Mouse (Mus musculus) midbrain, embryonic 14.5 days (tissue): ENCODE measurements around the gene Ap1m1. TPM values are rescaled to one million over a fixed set of nuclear protein-coding genes. Genes with fewer than 3 reads are reported as not detected.
A peak's percentile ranks its signal among the peaks of the same experiment; 100 is the strongest.

ENCODE experiments used
- ATAC-seq: fragments of 200-750 bp; cut with Nextera tagmentation; 2 replicates; pipeline ENCODE4 v1.8.0; 2017; ENCODE audit warnings: moderate number of reproducible peaks, moderate library complexity; ENCODE audit not compliant: low FRiP score, low TSS enrichment
- DNase-seq: peaks from one replicate; pipeline ENCODE4 v3.0.0-alpha.2; 2015
- H3K27ac ChIP-seq: fragments of 300-500 bp; sonication (generic); replicated peaks from 2 replicates; pipeline ENCODE4 v1.5.1; 2014; ENCODE audit warnings: mild to moderate bottlenecking, low read depth, low read length, moderate library complexity
- H3K27me3 ChIP-seq: fragments of 300-500 bp; sonication (generic); 2 replicates; pipeline ENCODE4 v1.6.1; 2014; ENCODE audit warnings: low read length, control low read depth, mixed read lengths; ENCODE audit not compliant: control insufficient read depth, insufficient read depth
- H3K36me3 ChIP-seq: fragments of 300-500 bp; sonication (generic); 2 replicates; pipeline ENCODE4 v1.6.1; 2014; ENCODE audit warnings: low read length, control low read depth; ENCODE audit not compliant: control insufficient read depth, insufficient read depth
- H3K4me1 ChIP-seq: fragments of 300-500 bp; sonication (generic); 2 replicates; pipeline ENCODE4 v1.6.1; 2014; ENCODE audit warnings: mild to moderate bottlenecking, antibody characterized with exemption, low read length, control low read depth; ENCODE audit not compliant: control insufficient read depth, insufficient read depth
- H3K4me2 ChIP-seq: fragments of 300-500 bp; sonication (generic); 2 replicates; pipeline ENCODE4 v1.6.1; 2014; ENCODE audit warnings: mild to moderate bottlenecking, low read length, moderate library complexity
- H3K4me3 ChIP-seq: fragments of 300-500 bp; sonication (generic); replicated peaks from 2 replicates; pipeline ENCODE4 v1.5.1; 2014; ENCODE audit warnings: low read depth, low read length
- H3K9ac ChIP-seq: fragments of 300-500 bp; sonication (generic); replicated peaks from 2 replicates; pipeline ENCODE4 v1.6.1; 2014; ENCODE audit warnings: mild to moderate bottlenecking, low read length, moderate library complexity
- H3K9me3 ChIP-seq: fragments of 300-500 bp; sonication (generic); 2 replicates; pipeline ENCODE4 v1.6.1; 2016; ENCODE audit warnings: low read length, control low read depth, mixed read lengths; ENCODE audit not compliant: control insufficient read depth
- WGBS: fragments of 180-500 bp; shearing (Covaris S2); extraction: QIAGEN DNeasy Blood & Tissue Kit; methylation state at CpG from one replicate; pipeline ENCODE4 v1.1.7; 2014; 5-methylcytosine and 5-hydroxymethylcytosine counted together
- polyA plus RNA-seq: library from polyadenylated mRNA; unstranded; fragments of >200 nt; fragmentation: Nextera tagmentation; extraction: Ambion mirVana; gene quantifications from 2 replicates; pipeline ENCODE4 v1.2.1, GENCODE M21; 2014

The Ap1m1 gene
- polyA plus RNA-seq, 1 experiment from 2014 or later = 235 TPM

GRCm38 (mm10) chr8:72240951-72241350, 1.1 kb downstream of the Ap1m1 start:
- Histone ChIP-seq H3K9me3 (no peaks in the 10 kb centered on the region), H3K4me2 (peak overlapping the region; percentile 75), H3K27me3 (no peaks in the 10 kb centered on the region), H3K4me1 (peaks cover 14% of the 10 kb centered on the region), H3K4me3 (peak overlapping the region; percentile 61), H3K27ac (no peak overlapping the region), H3K36me3 (peaks cover 9% of the 10 kb centered on the region), H3K9ac (peak overlapping the region; percentile 62; the same call in 1 of the 2 replicates)
- no peak for ATAC-seq
- 66% methylated on average over 7 of the region's 7 CpGs for WGBS
- no peak for DNase-seq

GRCm38 (mm10) chr8:72242226-72242625, 2.4 kb downstream of the Ap1m1 start:
- DNase-seq (no peak), ATAC-seq (no peak)
- Histone ChIP-seq H3K4me1 (peaks cover 14% of the 10 kb centered on the region), H3K4me2 (no peak overlapping the region), H3K9ac (no peak overlapping the region), H3K36me3 (peaks cover 21% of the 10 kb centered on the region), H3K27ac (no peak overlapping the region), H3K9me3 (no peaks in the 10 kb centered on the region), H3K27me3 (no peaks in the 10 kb centered on the region), H3K4me3 (no peak overlapping the region)
- WGBS = 100% methylated on average over 1 of the region's 1 CpGs

GRCm38 (mm10) chr8:72244610-72245009, 4.8 kb downstream of the Ap1m1 start:
- no peaks in the 10 kb centered on the region for H3K27me3 ChIP-seq
- no peak overlapping the region for H3K27ac ChIP-seq
- H3K4me2 ChIP-seq = no peak overlapping the region
- no peak overlapping the region for H3K9ac ChIP-seq
- H3K9me3 ChIP-seq = no peaks in the 10 kb centered on the region
- H3K4me1 ChIP-seq = peaks cover 14% of the 10 kb centered on the region
- ATAC-seq (no peak), DNase-seq (no peak)
- no peak overlapping the region for H3K4me3 ChIP-seq
- peaks cover 31% of the 10 kb centered on the region for H3K36me3 ChIP-seq
- WGBS = 77% methylated on average over 2 of the region's 2 CpGs

GRCm38 (mm10) chr8:72257171-72257901, 17.5 kb downstream of the Ap1m1 start:
- DNase-seq = peak; percentile 74
- H3K27ac ChIP-seq = no peak overlapping the region
- H3K4me1 ChIP-seq = no peaks in the 10 kb centered on the region
- no peak overlapping the region for H3K4me2 ChIP-seq
- H3K27me3 ChIP-seq = no peaks in the 10 kb centered on the region
- no peak overlapping the region for H3K4me3 ChIP-seq
- peaks cover 44% of the 10 kb centered on the region for H3K36me3 ChIP-seq
- no peaks in the 10 kb centered on the region for H3K9me3 ChIP-seq
- no peak overlapping the region for H3K9ac ChIP-seq
- 55% methylated on average over 7 of the region's 7 CpGs for WGBS
- 0 out of 2 replicates have a peak, but pooled peaks have one; percentile 15 for ATAC-seq

GRCm38 (mm10) chr8:72257902-72258238, 18.1 kb downstream of the Ap1m1 start:
- H3K4me1 ChIP-seq = no peaks in the 10 kb centered on the region
- H3K4me2 ChIP-seq = no peak overlapping the region
- no peak overlapping the region for H3K9ac ChIP-seq
- no peak overlapping the region for H3K4me3 ChIP-seq
- peaks cover 38% of the 10 kb centered on the region for H3K36me3 ChIP-seq
- no peak for ATAC-seq
- H3K27me3 ChIP-seq = no peaks in the 10 kb centered on the region
- no peak for DNase-seq
- 100% methylated on average over 1 of the region's 1 CpGs for WGBS
- H3K9me3 ChIP-seq = no peaks in the 10 kb centered on the region
- no peak overlapping the region for H3K27ac ChIP-seq

GRCm38 (mm10) chr8:72259862-72260261, 20.0 kb downstream of the Ap1m1 start:
- Histone ChIP-seq H3K4me3 (no peak overlapping the region), H3K27ac (no peak overlapping the region), H3K9ac (no peak overlapping the region), H3K4me1 (no peaks in the 10 kb centered on the region), H3K27me3 (no peaks in the 10 kb centered on the region), H3K9me3 (no peaks in the 10 kb centered on the region), H3K36me3 (peaks cover 19% of the 10 kb centered on the region), H3K4me2 (no peak overlapping the region)
- ATAC-seq = no peak
- DNase-seq = no peak
- WGBS = 77% methylated on average over 2 of the region's 2 CpGs

GRCm38 (mm10) chr8:72260585-72260984, 20.8 kb downstream of the Ap1m1 start:
- 55% methylated on average over 4 of the region's 4 CpGs for WGBS
- Histone ChIP-seq H3K4me2 (no peak overlapping the region), H3K36me3 (peaks cover 12% of the 10 kb centered on the region), H3K4me3 (no peak overlapping the region), H3K9me3 (no peaks in the 10 kb centered on the region), H3K9ac (no peak overlapping the region), H3K27me3 (no peaks in the 10 kb centered on the region), H3K4me1 (no peaks in the 10 kb centered on the region), H3K27ac (no peak overlapping the region)
- ATAC-seq = no peak
- DNase-seq = no peak

- Histone ChIP-seq H3K27me3 (no peaks in the 10 kb centered on the region), H3K27ac (no peak overlapping the region), H3K9me3 (no peaks in the 10 kb centered on the region), H3K9ac (no peak overlapping the region), H3K4me2 (no peak overlapping the region), H3K4me3 (no peak overlapping the region), H3K4me1 (no peaks in the 10 kb centered on the region), H3K36me3 (peaks cover 7% of the 10 kb centered on the region)
- DNase-seq (peak; percentile 85), ATAC-seq (peak; percentile 68)
- WGBS = 28% methylated on average over 2 of the region's 2 CpGs
Measured at GRCm38 (mm10) chr8:72261019-72261418, 21.2 kb downstream of the Ap1m1 start.

GRCm38 (mm10) chr8:72261431-72261830, 21.6 kb downstream of the Ap1m1 start:
- H3K27me3 ChIP-seq = no peaks in the 10 kb centered on the region
- no peak overlapping the region for H3K27ac ChIP-seq
- no peaks in the 10 kb centered on the region for H3K4me1 ChIP-seq
- no peak overlapping the region for H3K4me2 ChIP-seq
- H3K9me3 ChIP-seq = no peaks in the 10 kb centered on the region
- H3K36me3 ChIP-seq = peaks cover 6% of the 10 kb centered on the region; the same call in 1 of the 2 replicates
- ATAC-seq = no peak
- H3K9ac ChIP-seq = no peak overlapping the region
- DNase-seq = no peak
- no peak overlapping the region for H3K4me3 ChIP-seq
